Mouse (Mus musculus): Measurements from ENCODE around the gene Vgll4. TPM values are rescaled to one million over a fixed set of nuclear protein-coding genes. Genes with fewer than 3 reads are reported as not detected.
"Not testable (repeated sequence)": the region's sequence is repeated elsewhere in the genome, so short reads cannot be mapped to it uniquely, and the experiment has no call there.

The Vgll4 gene
- polyA plus RNA-seq, 1 experiment from 2014 or later = 152 TPM

DNA sequence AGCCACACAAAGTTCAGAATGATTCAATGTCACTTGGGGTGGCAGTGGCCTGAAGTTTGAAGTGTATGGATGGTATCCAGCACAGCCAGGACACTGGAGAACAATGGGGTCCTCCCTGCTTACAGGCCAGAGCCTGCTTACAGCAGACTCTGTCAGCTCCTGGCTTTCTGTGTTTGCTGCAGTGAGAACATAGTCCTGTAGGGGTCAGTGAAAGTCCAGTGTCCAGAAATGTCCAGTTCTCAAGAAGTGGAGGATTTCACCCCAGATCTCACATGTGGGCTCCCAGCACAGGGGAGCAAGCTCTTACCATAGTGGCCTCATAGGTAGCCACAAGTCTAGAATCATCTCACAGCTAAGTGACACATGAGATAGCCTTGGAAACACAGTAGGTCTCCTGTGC lies 40.4 kb downstream of the Vgll4 start:
- H3K4me2 ChIP-seq (ENCODE audit: low read depth, low read length) = no peak overlapping the region
- no peak overlapping the region for H3K27ac ChIP-seq (ENCODE audit: low read length)
- H3K27me3 ChIP-seq (ENCODE audit: control insufficient read depth, insufficient read depth, low read depth, low read length) = no peaks in the 10 kb centered on the region
- no peak overlapping the region; the same call in 1 of the 2 replicates for H3K9ac ChIP-seq (ENCODE audit: low read length)
- peaks cover 30% of the 10 kb centered on the region for H3K4me1 ChIP-seq (replicated peaks; ENCODE audit: control insufficient read depth, insufficient read depth, low read length)
- 0 out of 2 replicates have a peak, but pooled peaks have one; percentile 13 for ATAC-seq (ENCODE audit: low read depth)
- H3K4me3 ChIP-seq (ENCODE audit: low read length) = no peak overlapping the region
- peaks cover 4% of the 10 kb centered on the region for H3K9me3 ChIP-seq (ENCODE audit: control insufficient read depth, low read length)
- H3K36me3 ChIP-seq (ENCODE audit: control insufficient read depth, insufficient read depth, low read length) = no peaks in the 10 kb centered on the region

DNA sequence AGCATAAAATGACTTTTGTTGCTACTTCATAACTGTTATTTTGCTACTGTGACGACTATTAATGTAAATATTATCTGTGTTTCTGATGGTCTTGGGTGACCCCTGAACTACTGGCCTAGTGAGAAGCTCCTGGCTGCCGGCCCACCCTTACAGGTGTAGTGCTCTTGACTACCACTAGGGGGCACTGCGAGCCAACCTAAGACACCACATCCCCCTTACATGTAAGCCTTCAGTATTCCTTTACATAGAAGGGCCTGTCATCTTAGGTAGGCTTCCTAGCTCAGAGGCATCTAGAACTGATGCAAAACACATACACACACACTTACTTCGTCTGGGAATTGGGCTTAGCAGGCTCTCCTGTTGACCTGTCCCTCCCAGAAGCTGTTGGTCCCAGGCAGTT lies 41.3 kb downstream of the Vgll4 start:
- Histone ChIP-seq H3K4me1 (replicated peaks; ENCODE audit: control insufficient read depth, insufficient read depth, low read length) (peaks cover 30% of the 10 kb centered on the region), H3K36me3 (ENCODE audit: control insufficient read depth, insufficient read depth, low read length) (no peaks in the 10 kb centered on the region), H3K4me3 (ENCODE audit: low read length) (no peak overlapping the region), H3K27me3 (ENCODE audit: control insufficient read depth, insufficient read depth, low read depth, low read length) (no peaks in the 10 kb centered on the region), H3K4me2 (ENCODE audit: low read depth, low read length) (no peak overlapping the region), H3K9me3 (ENCODE audit: control insufficient read depth, low read length) (peaks cover 4% of the 10 kb centered on the region), H3K27ac (ENCODE audit: low read length) (no peak overlapping the region), H3K9ac (ENCODE audit: low read length) (no peak overlapping the region)
- WGBS = 5% methylated on average over 4 of the region's 4 CpGs
- peak; percentile 37 for ATAC-seq (ENCODE audit: low read depth)

DNA sequence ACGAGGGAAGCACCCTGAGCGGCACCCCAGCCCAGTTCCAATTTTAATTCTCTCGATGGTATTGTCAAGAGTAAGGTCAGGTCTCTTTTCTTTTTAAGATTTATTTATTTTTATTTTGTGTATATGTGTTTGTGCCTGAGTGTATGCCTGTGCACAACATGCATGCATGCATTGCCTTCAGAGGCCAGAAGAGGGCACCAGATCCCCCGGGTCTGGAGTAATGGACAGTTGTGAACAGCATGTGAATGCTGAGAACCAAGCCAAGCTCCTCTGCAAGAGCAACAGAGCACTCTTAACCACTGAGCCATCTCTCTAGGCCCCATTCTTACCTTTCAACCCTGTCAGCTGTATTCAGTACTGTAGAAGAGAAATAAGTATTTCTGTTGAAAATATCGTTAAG lies 42.4 kb downstream of the Vgll4 start:
- Histone ChIP-seq H3K4me2 (ENCODE audit: low read depth, low read length) (no peak overlapping the region), H3K27ac (ENCODE audit: low read length) (no peak overlapping the region), H3K4me3 (ENCODE audit: low read length) (no peak overlapping the region), H3K9me3 (ENCODE audit: control insufficient read depth, low read length) (peaks cover 4% of the 10 kb centered on the region), H3K36me3 (ENCODE audit: control insufficient read depth, insufficient read depth, low read length) (no peaks in the 10 kb centered on the region), H3K27me3 (ENCODE audit: control insufficient read depth, insufficient read depth, low read depth, low read length) (no peaks in the 10 kb centered on the region), H3K9ac (ENCODE audit: low read length) (no peak overlapping the region), H3K4me1 (replicated peaks; ENCODE audit: control insufficient read depth, insufficient read depth, low read length) (peaks cover 30% of the 10 kb centered on the region)
- WGBS = 86% methylated on average over 5 of the region's 5 CpGs
- ATAC-seq (ENCODE audit: low read depth) = no peak

DNA sequence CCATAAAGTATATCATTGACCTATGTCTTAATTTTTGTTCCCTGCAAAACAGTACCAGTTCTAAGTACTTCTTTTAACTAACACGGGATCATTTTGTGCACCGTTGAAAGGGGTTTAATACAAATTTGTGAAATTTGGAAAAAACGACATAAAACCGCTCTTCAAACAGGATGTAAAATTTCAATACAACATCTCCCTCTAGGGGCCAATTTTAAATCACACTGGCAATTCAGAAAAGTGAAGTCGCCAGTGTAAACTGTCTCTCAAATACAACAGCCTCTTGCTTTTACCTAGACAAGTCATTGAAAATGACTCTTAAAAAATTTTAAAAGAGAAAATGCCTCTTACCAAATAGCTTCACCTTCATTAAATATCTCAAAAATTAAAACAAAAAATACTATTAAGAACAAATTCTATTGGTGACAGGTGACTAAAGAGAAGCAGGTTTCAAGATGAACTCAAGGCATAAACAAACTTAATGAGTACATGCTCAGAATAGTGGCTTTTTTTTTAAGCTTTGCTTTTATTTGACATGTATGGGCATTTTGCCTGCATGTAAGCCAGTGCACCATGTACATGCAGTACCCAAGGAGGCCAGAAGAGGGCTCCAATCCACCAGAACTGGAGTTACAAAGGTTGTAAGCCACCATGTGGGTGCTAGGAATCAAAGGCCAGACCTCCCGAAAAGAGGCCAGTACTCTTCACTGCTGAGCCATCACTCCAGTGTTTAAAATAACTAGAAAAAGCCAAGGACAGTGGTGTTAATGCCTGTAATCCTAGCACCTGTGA lies 43.2 kb downstream of the Vgll4 start:
- ATAC-seq (ENCODE audit: low read depth) = no peak
- no peak overlapping the region for H3K4me3 ChIP-seq (ENCODE audit: low read length)
- no peak overlapping the region for H3K9ac ChIP-seq (ENCODE audit: low read length)
- no peaks in the 10 kb centered on the region for H3K36me3 ChIP-seq (ENCODE audit: control insufficient read depth, insufficient read depth, low read length)
- H3K4me1 ChIP-seq (replicated peaks; ENCODE audit: control insufficient read depth, insufficient read depth, low read length) = peaks cover 22% of the 10 kb centered on the region
- no peak overlapping the region; the same call in 1 of the 2 replicates for H3K4me2 ChIP-seq (ENCODE audit: low read depth, low read length)
- WGBS = 23% methylated on average over 6 of the region's 6 CpGs
- no peaks in the 10 kb centered on the region for H3K27me3 ChIP-seq (ENCODE audit: control insufficient read depth, insufficient read depth, low read depth, low read length)
- H3K27ac ChIP-seq (ENCODE audit: low read length) = no peak overlapping the region
- H3K9me3 ChIP-seq (ENCODE audit: control insufficient read depth, low read length) = peaks cover 4% of the 10 kb centered on the region

DNA sequence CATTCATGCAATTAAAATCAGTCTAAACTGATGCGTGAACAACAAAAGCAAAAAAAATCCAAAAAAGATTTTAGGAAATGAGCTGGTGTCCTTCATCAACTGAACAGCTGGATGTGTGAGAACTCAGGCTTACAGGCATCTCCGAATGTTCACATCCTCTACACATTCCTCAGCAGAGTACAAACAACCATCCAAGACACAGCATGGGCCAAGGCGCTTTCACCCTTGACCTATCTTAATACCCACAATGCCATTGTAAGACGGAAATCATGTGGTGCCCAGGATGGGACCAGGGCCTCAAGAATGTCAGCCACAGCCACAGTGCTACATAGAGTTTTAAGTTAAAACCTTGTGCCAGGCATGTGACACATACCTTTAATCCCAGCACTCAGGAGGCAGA lies 44.6 kb downstream of the Vgll4 start:
- no peak for ATAC-seq (ENCODE audit: low read depth)
- peaks cover 4% of the 10 kb centered on the region for H3K9me3 ChIP-seq (ENCODE audit: control insufficient read depth, low read length)
- no peak overlapping the region for H3K27ac ChIP-seq (ENCODE audit: low read length)
- peaks cover 10% of the 10 kb centered on the region for H3K4me1 ChIP-seq (replicated peaks; ENCODE audit: control insufficient read depth, insufficient read depth, low read length)
- H3K4me3 ChIP-seq (ENCODE audit: low read length) = no peak overlapping the region
- H3K9ac ChIP-seq (ENCODE audit: low read length) = no peak overlapping the region
- no peaks in the 10 kb centered on the region for H3K27me3 ChIP-seq (ENCODE audit: control insufficient read depth, insufficient read depth, low read depth, low read length)
- 77% methylated on average over 4 of the region's 4 CpGs for WGBS
- H3K4me2 ChIP-seq (ENCODE audit: low read depth, low read length) = no peak overlapping the region
- H3K36me3 ChIP-seq (ENCODE audit: control insufficient read depth, insufficient read depth, low read length) = no peaks in the 10 kb centered on the region

DNA sequence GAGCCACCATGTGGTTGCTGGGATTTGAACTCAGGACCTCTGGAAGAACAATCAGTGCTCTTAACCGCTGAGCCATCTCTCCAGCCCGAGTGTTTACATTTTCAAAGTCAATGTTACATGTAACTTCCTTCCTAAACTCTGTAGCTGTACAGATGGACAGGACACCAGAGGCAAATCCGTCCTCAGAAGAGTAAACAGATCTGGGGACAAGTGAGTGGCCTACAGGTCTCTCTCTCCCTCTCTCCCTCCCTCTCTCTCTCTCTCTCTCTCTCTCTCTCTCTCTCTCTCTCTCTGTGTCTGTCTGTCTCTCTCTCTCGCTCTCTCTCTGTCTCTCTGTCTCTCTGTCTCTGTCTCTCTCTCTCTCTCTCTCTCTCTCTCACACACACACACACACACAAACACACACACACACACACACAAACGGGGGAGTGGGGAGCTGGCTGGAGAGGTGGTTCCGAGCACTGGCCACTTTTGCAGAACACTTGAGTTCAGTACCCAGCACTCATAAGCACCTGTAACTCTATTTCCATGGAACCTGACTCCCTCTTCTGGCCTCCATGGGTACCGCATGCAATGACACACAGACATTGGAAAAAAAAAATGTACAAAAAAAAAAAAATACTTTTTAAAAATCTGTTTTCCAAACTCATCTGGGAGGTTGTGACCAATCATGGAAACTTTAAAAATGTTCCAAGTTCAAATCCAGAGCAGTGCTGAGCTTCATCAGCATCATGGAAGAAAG lies 47.3 kb downstream of the Vgll4 start:
- not testable (repeated sequence) for H3K4me3 ChIP-seq (ENCODE audit: low read length); ATAC-seq (ENCODE audit: low read depth); H3K9me3 ChIP-seq (ENCODE audit: control insufficient read depth, low read length); H3K27me3 ChIP-seq (ENCODE audit: control insufficient read depth, insufficient read depth, low read depth, low read length); H3K9ac ChIP-seq (ENCODE audit: low read length); H3K27ac ChIP-seq (ENCODE audit: low read length); H3K4me2 ChIP-seq (ENCODE audit: low read depth, low read length); H3K36me3 ChIP-seq (ENCODE audit: control insufficient read depth, insufficient read depth, low read length)
- H3K4me1 ChIP-seq (replicated peaks; ENCODE audit: control insufficient read depth, insufficient read depth, low read length) = peaks cover 24% of the 10 kb centered on the region
- WGBS = 49% methylated on average over 7 of the region's 7 CpGs

DNA sequence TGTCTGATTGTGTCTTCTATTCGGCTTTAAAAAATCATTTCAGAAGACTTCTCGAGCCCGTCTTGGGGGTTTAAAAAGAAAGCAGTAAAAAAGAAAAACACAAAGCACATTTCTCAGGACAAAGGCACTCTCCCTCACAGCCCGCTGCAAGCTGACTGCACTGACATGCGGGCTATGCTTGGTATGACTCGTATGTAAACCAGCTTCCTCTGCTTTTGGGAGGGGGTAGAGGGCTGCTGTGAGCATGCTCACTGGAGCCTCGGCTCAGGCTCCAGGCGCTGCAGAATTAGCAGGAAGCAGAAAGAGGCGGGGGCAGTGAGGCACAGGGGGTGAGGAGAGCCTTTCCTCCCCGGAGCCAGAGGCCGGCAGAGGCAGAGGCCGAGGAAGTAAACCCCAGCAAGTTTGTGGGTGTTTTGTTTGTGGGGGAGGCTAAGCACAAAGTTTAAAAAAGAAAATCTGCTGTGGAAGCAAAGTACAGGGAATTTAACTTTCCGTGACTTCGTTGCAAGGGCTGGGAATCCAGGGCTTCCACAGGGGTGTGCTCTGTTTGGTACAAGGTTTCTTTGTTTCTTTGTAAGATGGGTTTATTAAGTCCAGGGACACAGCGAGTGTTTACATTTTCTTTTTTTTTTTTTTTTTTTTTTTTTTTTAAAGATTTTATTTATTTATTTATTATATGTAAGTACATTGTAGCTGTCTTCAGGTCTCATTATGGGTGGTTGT lies 48.0 kb downstream of the Vgll4 start:
- peaks cover under 1% of the 10 kb centered on the region for H3K9me3 ChIP-seq (ENCODE audit: control insufficient read depth, low read length)
- H3K27me3 ChIP-seq (ENCODE audit: control insufficient read depth, insufficient read depth, low read depth, low read length) = no peaks in the 10 kb centered on the region
- ATAC-seq (ENCODE audit: low read depth) = peak; percentile 94
- WGBS = 2% methylated on average over 15 of the region's 15 CpGs
- H3K4me2 ChIP-seq (ENCODE audit: low read depth, low read length) = peak overlapping the region; percentile 52
- H3K36me3 ChIP-seq (ENCODE audit: control insufficient read depth, insufficient read depth, low read length) = no peaks in the 10 kb centered on the region
- H3K4me3 ChIP-seq (ENCODE audit: low read length) = peak overlapping the region; percentile 66
- H3K27ac ChIP-seq (ENCODE audit: low read length) = peak overlapping the region; percentile 91
- H3K4me1 ChIP-seq (replicated peaks; ENCODE audit: control insufficient read depth, insufficient read depth, low read length) = peaks cover 32% of the 10 kb centered on the region
- peak overlapping the region; percentile 90 for H3K9ac ChIP-seq (ENCODE audit: low read length)

DNA sequence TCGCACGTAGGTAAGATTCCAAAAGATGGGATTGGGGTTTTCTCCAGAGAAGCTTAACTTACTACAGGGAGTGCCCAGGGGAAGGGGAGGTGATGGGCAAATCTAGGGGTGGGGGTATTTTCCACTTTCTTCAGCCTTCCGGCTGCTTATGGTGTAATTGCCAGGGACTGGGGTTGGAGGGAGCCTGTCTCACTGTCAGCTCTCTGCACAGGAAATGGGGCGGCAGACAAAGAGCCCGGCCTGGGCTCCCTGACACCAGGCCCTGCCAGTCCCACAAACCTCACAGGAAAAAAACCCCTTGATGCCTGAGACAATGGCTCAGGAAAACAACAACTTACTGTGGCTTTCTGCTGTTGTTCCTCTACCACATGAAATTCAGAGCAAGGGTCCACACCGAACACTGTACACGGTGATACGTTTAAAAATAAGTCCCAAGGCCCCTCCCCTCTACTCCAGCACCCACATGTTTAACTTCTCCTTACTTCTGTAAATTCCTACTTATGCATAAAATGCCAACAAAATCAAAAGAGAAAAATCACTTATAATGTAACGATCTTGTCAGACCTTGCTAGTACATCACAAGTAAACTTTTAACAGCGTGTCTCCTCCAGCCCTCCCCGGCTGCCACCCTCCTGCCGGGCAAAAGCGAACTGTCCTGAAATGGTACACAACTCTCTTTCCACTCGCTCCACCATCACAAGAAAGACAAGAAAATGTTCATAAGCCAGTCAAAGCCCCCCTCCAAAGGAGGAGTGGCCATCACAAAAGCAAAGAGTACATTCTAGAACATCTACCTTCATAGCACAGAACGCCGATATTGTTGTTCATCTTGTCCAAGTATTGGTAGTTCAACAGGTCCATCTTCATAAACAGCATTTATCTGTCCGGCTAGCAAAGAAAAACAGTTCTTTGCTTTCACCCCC lies 49.0 kb downstream of the Vgll4 start:
- Histone ChIP-seq H3K27ac (ENCODE audit: low read length) (peak overlapping the region; percentile 91), H3K27me3 (ENCODE audit: control insufficient read depth, insufficient read depth, low read depth, low read length) (no peaks in the 10 kb centered on the region), H3K9ac (ENCODE audit: low read length) (peak overlapping the region; percentile 90), H3K4me2 (ENCODE audit: low read depth, low read length) (peak overlapping the region; percentile 52), H3K36me3 (ENCODE audit: control insufficient read depth, insufficient read depth, low read length) (no peaks in the 10 kb centered on the region), H3K4me1 (replicated peaks; ENCODE audit: control insufficient read depth, insufficient read depth, low read length) (peaks cover 38% of the 10 kb centered on the region), H3K9me3 (ENCODE audit: control insufficient read depth, low read length) (no peaks in the 10 kb centered on the region), H3K4me3 (ENCODE audit: low read length) (peak overlapping the region; percentile 66)
- ATAC-seq (ENCODE audit: low read depth) = peak; percentile 27; the same call in 1 of the 2 replicates
- WGBS = 1% methylated on average over 17 of the region's 17 CpGs
